Mouse (Mus musculus): ENCODE measurements around the gene Nos1ap.

The Nos1ap gene

GRCm38 (mm10) chr1:170588879-170589218 is 812 bp downstream of the Nos1ap start:
- DNase-seq (ENCODE audit: extremely low spot score, low spot score): no peak

- peak; percentile 31 for DNase-seq (ENCODE audit: extremely low spot score, low spot score)
These were observed 1.3 kb downstream of the Nos1ap start for GRCm38 (mm10) chr1:170588353-170588752.

GRCm38 (mm10) chr1:170586715-170587114 is 2.9 kb downstream of the Nos1ap start:
- DNase-seq (ENCODE audit: extremely low spot score, low spot score): no peak

GRCm38 (mm10) chr1:170583925-170584324 is 5.7 kb downstream of the Nos1ap start:
- no peak for DNase-seq (ENCODE audit: extremely low spot score, low spot score)

- no peak for DNase-seq (ENCODE audit: extremely low spot score, low spot score)
These were observed 7.3 kb downstream of the Nos1ap start for GRCm38 (mm10) chr1:170582341-170582740.

- no peak for DNase-seq (ENCODE audit: extremely low spot score, low spot score)
These were observed 9.1 kb downstream of the Nos1ap start for GRCm38 (mm10) chr1:170580485-170581110.

GRCm38 (mm10) chr1:170579476-170579875 is 10.2 kb downstream of the Nos1ap start:
- no peak for DNase-seq (ENCODE audit: extremely low spot score, low spot score)

GRCm38 (mm10) chr1:170579063-170579462 is 10.6 kb downstream of the Nos1ap start:
- DNase-seq (ENCODE audit: extremely low spot score, low spot score): no peak

- DNase-seq (ENCODE audit: extremely low spot score, low spot score): no peak
These were observed 13.0 kb downstream of the Nos1ap start for GRCm38 (mm10) chr1:170576728-170577065.

- no peak for DNase-seq (ENCODE audit: extremely low spot score, low spot score)
These were observed 13.5 kb downstream of the Nos1ap start for GRCm38 (mm10) chr1:170576012-170576727.

GRCm38 (mm10) chr1:170573117-170573516 is 16.5 kb downstream of the Nos1ap start:
- no peak for DNase-seq (ENCODE audit: extremely low spot score, low spot score)

- no peak for DNase-seq (ENCODE audit: extremely low spot score, low spot score)
These were observed 22.7 kb downstream of the Nos1ap start for GRCm38 (mm10) chr1:170566969-170567368.

- no peak for DNase-seq (ENCODE audit: extremely low spot score, low spot score)
These were observed 23.1 kb downstream of the Nos1ap start for GRCm38 (mm10) chr1:170566538-170566937.

- no peak for DNase-seq (ENCODE audit: extremely low spot score, low spot score)
These were observed 24.7 kb downstream of the Nos1ap start for GRCm38 (mm10) chr1:170564926-170565325.

GRCm38 (mm10) chr1:170562431-170562830 is 27.2 kb downstream of the Nos1ap start:
- DNase-seq (ENCODE audit: extremely low spot score, low spot score): no peak

- no peak for DNase-seq (ENCODE audit: extremely low spot score, low spot score)
These were observed 28.9 kb downstream of the Nos1ap start for GRCm38 (mm10) chr1:170560768-170561167.

- no peak for DNase-seq (ENCODE audit: extremely low spot score, low spot score)
These were observed 31.7 kb downstream of the Nos1ap start for GRCm38 (mm10) chr1:170557962-170558361.

GRCm38 (mm10) chr1:170556696-170557095 is 33.0 kb downstream of the Nos1ap start:
- DNase-seq (ENCODE audit: extremely low spot score, low spot score): no peak

GRCm38 (mm10) chr1:170554939-170555293 is 34.7 kb downstream of the Nos1ap start:
- no peak for DNase-seq (ENCODE audit: extremely low spot score, low spot score)

- DNase-seq (ENCODE audit: extremely low spot score, low spot score): no peak
These were observed 35.3 kb downstream of the Nos1ap start for GRCm38 (mm10) chr1:170554235-170554938.

GRCm38 (mm10) chr1:170550649-170551440 is 38.8 kb downstream of the Nos1ap start:
- no peak for DNase-seq (ENCODE audit: extremely low spot score, low spot score)

- no peak for DNase-seq (ENCODE audit: extremely low spot score, low spot score)
These were observed 40.6 kb downstream of the Nos1ap start for GRCm38 (mm10) chr1:170549059-170549458.
